Mouse (Mus musculus) heart, embryonic 15.5 days (tissue): ENCODE data around the gene Pgpep1l. TPM values are rescaled to one million over a fixed set of nuclear protein-coding genes. Genes with fewer than 3 reads are reported as not detected.

Experiments
- polyA plus RNA-seq: library from polyadenylated mRNA; unstranded; fragments of >200 nt; fragmentation: Nextera tagmentation; extraction: Ambion mirVana; gene quantifications from 2 replicates; pipeline ENCODE4 v1.2.1, GENCODE M21; 2015

Pgpep1l gene
- polyA plus RNA-seq, 1 experiment from 2014 or later = 0.25 TPM

Other genes starting within 250 kb of the Pgpep1l start
- 1.0 and 10.5 TPM in 2 replicates for gene Fam169b, start 9.6 kb upstream of the Pgpep1l start, polyA plus RNA-seq